Mouse (Mus musculus) neural tube, embryonic 14.5 days (tissue): ENCODE measurements around the gene Gcfc2. TPM values are rescaled to one million over a fixed set of nuclear protein-coding genes. Genes with fewer than 3 reads are reported as not detected.

Experiments used
- ATAC-seq: fragments of 200-750 bp; cut with Nextera tagmentation; 2 replicates; pipeline ENCODE4 v1.8.0; 2017; ENCODE audit warnings: low read depth, mild to moderate bottlenecking, moderate TSS enrichment, moderate library complexity
- H3K27ac ChIP-seq: fragments of 300-500 bp; sonication (generic); 2 replicates; pipeline ENCODE4 v1.5.1; 2014; ENCODE audit warnings: low read depth, mild to moderate bottlenecking, control low read depth, low read length, moderate library complexity, mixed read lengths
- H3K27me3 ChIP-seq: fragments of 300-500 bp; sonication (generic); 2 replicates; pipeline ENCODE4 v1.6.1; 2014; ENCODE audit warnings: low read length; ENCODE audit not compliant: control insufficient read depth, insufficient read depth
- H3K36me3 ChIP-seq: fragments of 300-500 bp; sonication (generic); 2 replicates; pipeline ENCODE4 v1.6.1; 2014; ENCODE audit warnings: low read length, mixed read lengths; ENCODE audit not compliant: control insufficient read depth, insufficient read depth
- H3K4me1 ChIP-seq: fragments of 300-500 bp; sonication (generic); 2 replicates; pipeline ENCODE4 v1.6.1; 2014; ENCODE audit warnings: low read length; ENCODE audit not compliant: control insufficient read depth, insufficient read depth
- H3K4me2 ChIP-seq: fragments of 300-500 bp; sonication (generic); 2 replicates; pipeline ENCODE4 v1.6.1; 2014; ENCODE audit warnings: mild to moderate bottlenecking, low read depth, low read length, control low read depth
- H3K4me3 ChIP-seq: fragments of 300-500 bp; sonication (generic); 2 replicates; pipeline ENCODE4 v1.5.1; 2014; ENCODE audit warnings: low read depth, low read length, control low read depth, mixed read lengths
- H3K9ac ChIP-seq: fragments of 300-500 bp; sonication (generic); replicated peaks from 2 replicates; pipeline ENCODE4 v1.6.1; 2014; ENCODE audit warnings: low read depth, mild to moderate bottlenecking, control low read depth, low read length, mixed read lengths
- H3K9me3 ChIP-seq: fragments of 300-500 bp; sonication (generic); 2 replicates; pipeline ENCODE4 v1.6.1; 2016; ENCODE audit warnings: low read length; ENCODE audit not compliant: control insufficient read depth
- whole genome bisulfite sequencing: fragments of 180-500 bp; shearing (Covaris S2); extraction: QIAGEN DNeasy Blood & Tissue Kit; methylation state at CpG from one replicate; pipeline ENCODE4 v1.1.7; 2014; 5-methylcytosine and 5-hydroxymethylcytosine counted together
- microRNA counts: library from miRNA; unstranded; fragments of <30 nt; microRNA quantifications from one replicate; lab custom pipeline; 2016
- microRNA-seq: library from miRNA; unstranded; fragments of <30 nt; microRNA quantifications from one replicate; pipeline ENCODE4, GENCODE M21; 2016
- polyA plus RNA-seq: library from polyadenylated mRNA; unstranded; fragments of >200 nt; fragmentation: Nextera tagmentation; extraction: Ambion mirVana; gene quantifications from 2 replicates; pipeline ENCODE4 v1.2.1, GENCODE M21; 2014

The Gcfc2 gene
- polyA plus RNA-seq, 1 experiment from 2014 or later = 12.3 TPM

GRCm38 (mm10) chr6:81987580-81987979 is 64.1 kb downstream of the Gcfc2 start:
- peak; percentile 35; the same call in 1 of the 2 replicates for ATAC-seq

GRCm38 (mm10) chr6:81988341-81988740 is 64.9 kb downstream of the Gcfc2 start:
- Histone ChIP-seq H3K4me3 (no peak overlapping the region), H3K4me2 (no peak overlapping the region), H3K27me3 (no peaks in the 10 kb centered on the region), H3K9ac (no peak overlapping the region), H3K27ac (no peak overlapping the region), H3K9me3 (no peaks in the 10 kb centered on the region), H3K4me1 (no peaks in the 10 kb centered on the region), H3K36me3 (no peaks in the 10 kb centered on the region)
- WGBS = 90% methylated on average over 5 of the region's 5 CpGs
- ATAC-seq = no peak

More at GRCm38 (mm10) chr6:81987580-81987979, 64.1 kb downstream of the Gcfc2 start:
- H3K9ac ChIP-seq = no peak overlapping the region
- H3K27ac ChIP-seq = no peak overlapping the region
- no peak overlapping the region for H3K4me3 ChIP-seq
- H3K4me1 ChIP-seq = no peaks in the 10 kb centered on the region
- H3K36me3 ChIP-seq = no peaks in the 10 kb centered on the region
- no peaks in the 10 kb centered on the region for H3K27me3 ChIP-seq
- no peak overlapping the region for H3K4me2 ChIP-seq
- WGBS = 48% methylated on average over 3 of the region's 3 CpGs
- no peaks in the 10 kb centered on the region for H3K9me3 ChIP-seq

GRCm38 (mm10) chr6:81990049-81990810 is 66.8 kb downstream of the Gcfc2 start:
- H3K27me3 ChIP-seq = no peaks in the 10 kb centered on the region
- H3K4me1 ChIP-seq = no peaks in the 10 kb centered on the region
- 52% methylated on average over 20 of the region's 20 CpGs for WGBS
- no peak overlapping the region for H3K9ac ChIP-seq
- H3K27ac ChIP-seq = no peak overlapping the region
- no peaks in the 10 kb centered on the region for H3K9me3 ChIP-seq
- no peak overlapping the region for H3K4me3 ChIP-seq
- H3K4me2 ChIP-seq = no peak overlapping the region
- no peaks in the 10 kb centered on the region for H3K36me3 ChIP-seq
- ATAC-seq = no peak

MicroRNA genes within 50 kb of the gene (microRNA counts, 519-probe panel; counts per million panel counts)
- 2,528 counts per million, percentile 12 among the panel's probes with 10 or more counts for microRNA mmu-miR-468 (lab: Ali Mortazavi, UCI)

Small RNA genes within 50 kb of the gene (microRNA-seq; reads per million reads assigned to microRNA genes)
- gene Mir468 (not detected), gene Mir7232 (not detected)

Other genes with a start within 250 kb of the Gcfc2 start
- gene Mrpl19, start 42.3 kb downstream of the Gcfc2 start, polyA plus RNA-seq = 42.1 and 42.6 TPM in 2 replicates
- gene Eva1a, start 117.4 kb downstream of the Gcfc2 start, polyA plus RNA-seq = 0.70 and 0.90 TPM in 2 replicates